Mouse (Mus musculus): Measurements from ENCODE around the gene Sparc.

Sparc gene

DNA sequence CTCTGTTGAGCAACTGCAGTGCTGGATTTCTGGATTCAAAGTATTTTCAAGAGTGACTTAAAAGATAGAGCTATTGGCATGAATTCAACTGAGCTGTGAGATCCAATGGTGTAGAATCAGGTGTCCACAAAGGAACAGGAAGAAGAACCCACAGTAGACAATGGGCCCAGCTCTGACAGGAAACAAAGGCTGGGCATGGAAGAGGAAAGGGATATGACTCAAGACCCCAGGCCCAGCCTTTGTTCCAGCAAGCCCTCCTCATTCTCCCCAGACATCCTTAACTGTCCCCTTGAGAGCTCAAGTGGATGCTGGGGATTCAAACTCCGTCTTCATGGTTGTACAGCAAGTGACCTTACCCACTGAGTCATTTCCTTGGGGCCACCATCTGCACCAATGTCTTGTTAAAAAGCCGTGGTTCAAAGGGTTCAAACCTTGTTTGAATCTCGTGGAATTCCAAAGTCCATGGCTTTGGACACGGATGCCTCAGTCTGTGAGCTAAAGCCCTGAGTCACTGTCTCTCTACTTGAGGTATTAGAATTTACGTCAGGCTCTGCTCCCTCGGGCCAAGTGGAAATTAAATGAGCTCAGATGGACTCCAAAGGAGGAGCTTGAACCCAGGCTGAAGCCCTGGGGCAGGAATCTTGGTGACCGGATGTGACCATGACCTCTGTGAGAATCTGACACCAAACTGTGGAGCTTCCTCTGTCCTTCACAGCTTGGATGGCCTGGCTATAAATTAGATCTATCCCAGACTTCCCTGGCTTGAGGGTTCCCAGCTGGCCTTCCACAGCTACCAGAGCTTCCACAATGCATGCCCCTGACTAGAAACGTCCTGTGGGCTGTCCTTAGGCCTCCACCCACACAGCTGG lies 17.1 kb downstream of the Sparc start:
- DNase-seq (ENCODE audit: low read depth, low spot score) = no peak

GRCm38 (mm10) chr11:55404659-55405457 lies 18.1 kb downstream of the Sparc start:
- no peak for DNase-seq (ENCODE audit: low read depth, low spot score)

GRCm38 (mm10) chr11:55400863-55401262 lies 22.1 kb downstream of the Sparc start:
- DNase-seq (ENCODE audit: low read depth, low spot score) = no peak

GRCm38 (mm10) chr11:55398371-55398770 lies 24.6 kb downstream of the Sparc start:
- DNase-seq (ENCODE audit: low read depth, low spot score) = no peak

DNA sequence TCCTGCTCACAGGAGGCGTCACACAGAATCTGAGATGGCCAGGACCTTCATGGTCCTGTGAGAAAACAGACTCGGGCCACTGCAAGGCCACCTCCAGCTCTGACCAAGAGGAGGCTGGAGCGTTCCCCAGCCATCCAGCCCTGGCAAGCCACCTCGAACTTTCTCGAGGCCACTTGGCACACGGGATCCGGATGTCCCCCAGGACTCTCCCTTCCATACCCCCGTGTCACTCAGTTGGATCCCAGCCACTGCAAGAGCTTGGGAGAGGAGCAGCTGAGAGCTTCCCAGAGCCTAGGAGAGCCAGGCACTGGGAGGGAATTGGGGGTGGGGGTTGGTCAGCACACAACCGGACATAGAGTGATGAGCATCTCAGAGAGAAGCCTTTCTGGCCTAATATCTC lies 25.5 kb downstream of the Sparc start:
- no peak for DNase-seq (ENCODE audit: low read depth, low spot score)

DNA sequence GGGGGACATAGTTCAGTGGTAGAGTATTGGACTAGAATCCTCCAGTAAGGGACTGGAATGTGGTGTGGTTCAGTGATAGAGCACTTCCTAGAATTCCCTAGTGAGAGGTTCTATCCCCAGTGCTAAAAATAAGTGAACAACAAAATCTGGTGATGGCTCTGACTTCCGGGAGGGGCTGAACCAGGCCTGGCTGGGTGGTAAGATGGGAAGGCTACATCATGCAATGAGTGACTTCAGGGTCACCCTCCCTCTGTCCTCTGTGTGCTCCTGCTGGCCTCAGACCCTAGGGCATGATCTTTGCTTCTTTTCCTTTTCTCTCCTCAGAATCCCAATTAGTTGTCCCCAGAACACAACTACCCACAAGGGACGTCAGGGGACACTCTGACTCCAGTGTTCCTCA lies 25.9 kb downstream of the Sparc start:
- no peak for DNase-seq (ENCODE audit: low read depth, low spot score)

- no peak for DNase-seq (ENCODE audit: low read depth, low spot score)
Measured at GRCm38 (mm10) chr11:55395073-55395642, 27.8 kb downstream of the Sparc start.

DNA sequence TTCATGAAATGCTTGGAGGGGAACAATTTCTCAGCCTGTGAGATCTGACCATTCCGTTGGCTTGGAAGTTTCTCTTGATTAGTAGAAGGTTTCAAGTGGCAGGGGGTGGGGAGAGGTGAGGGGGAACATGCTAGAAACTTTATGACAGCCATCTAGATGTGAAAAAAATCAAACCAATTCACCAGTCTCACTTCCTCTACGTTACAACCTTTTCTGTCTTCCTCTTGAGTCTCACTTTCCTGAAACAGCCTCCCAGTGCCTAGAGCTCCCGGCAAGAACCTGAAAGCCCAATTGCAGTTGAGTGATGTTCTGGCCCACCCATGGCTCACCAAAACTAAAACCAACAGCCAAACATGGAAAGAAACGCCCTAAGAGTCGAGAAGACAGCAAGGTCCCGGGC lies 28.4 kb downstream of the Sparc start:
- no peak for DNase-seq (ENCODE audit: low read depth, low spot score)

DNA sequence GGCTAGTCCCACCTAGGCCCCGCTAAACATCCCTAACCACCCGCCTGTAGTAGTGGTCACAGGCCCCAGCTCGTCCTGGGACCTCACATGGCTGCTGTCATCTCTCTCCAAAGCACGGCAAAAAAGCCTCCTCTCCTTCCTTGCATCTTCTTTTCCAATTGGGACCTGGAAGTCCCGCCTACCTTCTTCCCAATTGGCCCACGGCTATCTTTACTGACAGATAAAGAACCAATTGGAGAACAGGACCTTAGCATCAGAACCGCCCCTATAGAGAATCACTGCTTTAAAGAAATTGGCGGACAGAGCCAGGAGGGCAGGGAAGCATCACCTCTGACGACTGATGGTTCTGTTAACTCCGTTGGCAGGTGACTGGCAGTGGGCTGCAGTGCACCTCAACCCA lies 30.5 kb downstream of the Sparc start:
- DNase-seq (ENCODE audit: low read depth, low spot score) = no peak

GRCm38 (mm10) chr11:55389778-55390177 lies 33.2 kb downstream of the Sparc start:
- DNase-seq (ENCODE audit: low read depth, low spot score) = peak; percentile 28

- DNase-seq (ENCODE audit: low read depth, low spot score) = no peak
Measured at GRCm38 (mm10) chr11:55387576-55387975, 35.4 kb downstream of the Sparc start.

DNA sequence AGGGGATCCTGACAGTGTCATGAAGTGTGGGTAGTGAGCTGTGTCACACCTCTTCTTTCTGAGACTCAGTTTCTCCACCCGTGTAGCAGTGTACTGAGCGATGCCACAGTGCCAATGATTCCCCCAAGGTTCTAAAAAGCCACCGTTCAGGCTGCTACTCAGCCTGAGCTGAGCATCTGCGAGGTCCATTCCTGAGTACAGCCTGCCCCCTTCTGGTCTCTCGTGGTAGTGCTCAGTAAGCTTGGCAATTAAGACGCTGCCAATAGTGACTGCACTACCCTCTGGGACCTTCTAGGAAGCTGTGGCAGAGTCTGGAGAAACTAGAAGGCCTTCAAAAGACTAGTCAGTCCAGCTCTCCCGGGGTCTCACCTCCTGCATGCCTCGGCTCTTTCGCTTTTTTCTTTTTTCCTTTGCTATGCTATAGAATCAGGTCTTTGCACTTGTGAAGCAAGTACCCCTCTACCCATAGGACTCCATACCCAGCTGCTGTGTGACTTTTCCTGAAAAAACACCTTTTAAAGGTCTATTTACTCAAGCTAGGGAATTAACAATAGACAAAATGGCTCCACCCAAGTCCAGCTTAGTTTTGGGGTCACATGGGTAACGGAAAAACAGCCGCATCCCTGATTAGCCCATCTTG lies 36.4 kb downstream of the Sparc start:
- DNase-seq (ENCODE audit: low read depth, low spot score) = peak; percentile 57

- DNase-seq (ENCODE audit: low read depth, low spot score) = no peak
Measured at GRCm38 (mm10) chr11:55383463-55384045, 39.4 kb downstream of the Sparc start.

DNA sequence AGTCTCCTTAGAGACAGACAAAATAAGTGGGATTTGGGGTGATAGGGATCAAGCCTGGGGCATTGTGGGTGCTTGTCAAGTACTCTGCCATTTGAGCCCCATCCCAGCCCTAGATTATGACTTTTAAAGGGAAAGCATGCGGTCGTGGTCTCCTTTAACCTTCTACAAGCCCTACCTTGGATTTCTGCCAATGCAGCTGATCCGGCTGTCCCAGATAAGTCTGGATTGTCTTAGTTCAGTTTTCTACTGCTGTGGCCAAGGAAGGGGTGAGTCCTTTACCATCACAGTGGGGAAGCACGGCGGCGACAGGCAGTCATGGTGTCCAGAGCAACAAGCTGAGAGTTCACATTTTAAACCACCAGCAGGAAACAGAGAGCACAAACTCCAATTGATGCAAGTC lies 42.1 kb downstream of the Sparc start:
- DNase-seq (ENCODE audit: low read depth, low spot score) = no peak

DNA sequence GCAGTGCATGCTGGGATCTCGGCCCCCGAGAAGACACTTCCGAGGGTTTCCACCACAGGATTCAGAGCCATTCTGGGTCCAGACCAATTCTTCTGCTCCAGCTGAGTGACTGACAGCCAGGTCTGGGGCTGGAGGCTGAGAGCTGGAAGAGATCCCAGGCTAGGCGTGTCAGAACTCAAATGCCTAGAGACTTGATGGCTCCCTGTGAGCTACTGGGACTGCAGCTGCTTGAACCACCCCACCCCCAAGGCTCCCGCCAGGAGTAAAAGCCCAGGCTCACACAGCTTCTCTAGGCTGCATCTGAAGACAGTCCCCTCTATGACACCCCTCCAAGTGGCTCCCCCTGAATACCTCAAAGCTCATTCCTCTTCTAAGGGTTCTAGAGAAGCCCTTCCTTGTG lies 44.6 kb downstream of the Sparc start:
- peak; percentile 66 for DNase-seq (ENCODE audit: low read depth, low spot score)

DNA sequence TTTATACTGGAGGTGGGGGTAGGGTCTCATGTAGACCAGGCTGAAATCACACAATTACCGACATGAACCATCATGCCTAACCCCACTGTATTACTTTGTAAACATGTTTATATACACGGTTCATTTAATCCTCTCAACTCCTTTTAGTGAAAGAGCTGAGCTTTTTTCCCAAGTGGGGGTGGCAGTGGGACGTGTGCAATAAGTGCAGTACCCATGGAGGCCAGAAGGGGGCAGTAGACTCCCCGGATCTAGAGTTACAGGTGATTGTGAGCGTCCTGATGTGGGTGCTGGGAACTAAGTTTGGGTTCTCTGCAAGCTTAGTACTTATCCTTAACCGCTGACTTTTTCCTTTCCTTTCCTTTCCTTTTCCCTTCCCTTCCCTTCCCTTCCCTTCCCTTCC lies 49.1 kb downstream of the Sparc start:
- no peak for DNase-seq (ENCODE audit: low read depth, low spot score)

DNA sequence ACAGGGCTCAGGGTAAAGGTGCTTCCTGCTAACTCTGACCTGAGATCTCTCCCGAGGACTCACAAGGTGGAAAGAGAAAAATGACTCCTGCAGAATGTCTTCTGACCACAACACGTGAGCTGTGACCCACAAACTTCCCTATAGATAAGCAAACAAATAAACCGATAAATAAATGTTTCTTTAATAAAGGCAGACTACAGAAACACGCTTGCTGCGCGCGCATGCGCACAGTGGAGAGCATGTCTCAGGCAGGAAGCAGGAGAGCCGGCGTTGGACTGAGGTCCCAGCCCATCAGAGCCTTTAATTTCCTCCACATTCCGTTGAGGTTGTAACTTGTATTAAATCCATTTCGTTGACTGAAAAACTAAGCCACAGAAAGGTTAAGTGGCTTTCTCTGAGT lies 49.6 kb downstream of the Sparc start:
- DNase-seq (ENCODE audit: low read depth, low spot score) = no peak

GRCm38 (mm10) chr11:55372001-55372400 lies 51.0 kb downstream of the Sparc start:
- DNase-seq (ENCODE audit: low read depth, low spot score) = no peak

- no peak for DNase-seq (ENCODE audit: low read depth, low spot score)
Measured at GRCm38 (mm10) chr11:55369093-55369471, 53.9 kb downstream of the Sparc start.

GRCm38 (mm10) chr11:55368388-55369092 lies 54.4 kb downstream of the Sparc start:
- DNase-seq (ENCODE audit: low read depth, low spot score) = no peak

DNA sequence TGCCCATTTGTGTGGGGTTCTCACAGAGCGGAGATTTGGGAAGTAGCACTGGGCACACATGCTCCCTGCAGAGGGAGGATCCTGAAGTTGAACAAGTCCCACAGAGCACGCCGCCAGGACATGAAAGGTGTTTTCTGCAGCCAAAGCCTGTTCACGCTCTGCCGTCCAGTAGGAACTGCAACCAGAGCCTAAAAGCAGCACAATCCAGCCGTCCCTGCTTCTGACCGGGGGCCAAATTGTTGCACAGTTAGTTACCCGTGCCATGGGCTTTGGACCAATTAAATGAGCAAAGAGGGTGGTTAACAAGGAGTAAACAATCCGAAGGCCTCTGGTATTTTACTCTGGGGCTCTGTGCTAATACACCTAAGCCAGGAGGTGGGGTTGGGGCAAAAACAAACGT lies 55.2 kb downstream of the Sparc start:
- no peak for DNase-seq (ENCODE audit: low read depth, low spot score)

All from telencephalon, adult 2 months (tissue).